Mouse (Mus musculus) embryonic facial prominence, embryonic 15.5 days (tissue): ENCODE data around the gene Rgs6. TPM values are rescaled to one million over a fixed set of nuclear protein-coding genes. Genes with fewer than 3 reads are reported as not detected.
A peak's percentile ranks its signal among the peaks of the same experiment; 100 is the strongest.

Experiments
- ATAC-seq: fragments of 200-750 bp; cut with Nextera tagmentation; 2 replicates; pipeline ENCODE4 v1.8.0; 2017; ENCODE audit warnings: low read depth, moderate TSS enrichment; ENCODE audit not compliant: insufficient number of reproducible peaks, low FRiP score, low TSS enrichment
- H3K27ac ChIP-seq: fragments of 300-500 bp; sonication (generic); replicated peaks from 2 replicates; pipeline ENCODE4 v1.5.1; 2015; ENCODE audit warnings: mild to moderate bottlenecking, inconsistent platforms
- H3K27me3 ChIP-seq: fragments of 300-500 bp; sonication (generic); 2 replicates; pipeline ENCODE4 v1.6.1; 2015; ENCODE audit warnings: inconsistent platforms
- H3K36me3 ChIP-seq: fragments of 300-500 bp; sonication (generic); 2 replicates; pipeline ENCODE4 v1.6.1; 2015; ENCODE audit warnings: mild to moderate bottlenecking, inconsistent platforms
- H3K4me1 ChIP-seq: fragments of 300-500 bp; sonication (generic); 2 replicates; pipeline ENCODE4 v1.6.1; 2015; ENCODE audit warnings: inconsistent platforms
- H3K4me2 ChIP-seq: fragments of 300-500 bp; sonication (generic); replicated peaks from 2 replicates; pipeline ENCODE4 v1.6.1; 2015; ENCODE audit warnings: mild to moderate bottlenecking, inconsistent platforms
- H3K4me3 ChIP-seq: fragments of 300-500 bp; sonication (generic); replicated peaks from 2 replicates; pipeline ENCODE4 v1.5.1; 2015; ENCODE audit warnings: mild to moderate bottlenecking, inconsistent platforms
- H3K9ac ChIP-seq: fragments of 300-500 bp; sonication (generic); 2 replicates; pipeline ENCODE4 v1.6.1; 2015; ENCODE audit warnings: inconsistent platforms
- H3K9me3 ChIP-seq: fragments of 300-500 bp; sonication (generic); replicated peaks from 2 replicates; pipeline ENCODE4 v1.6.1; 2016; ENCODE audit warnings: inconsistent platforms
- WGBS: fragments of 180-500 bp; shearing (Covaris S2); methylation state at CpG from one replicate; pipeline ENCODE4 v1.1.7; 2015; 5-methylcytosine and 5-hydroxymethylcytosine counted together
- polyA plus RNA-seq: library from polyadenylated mRNA; unstranded; fragments of >200 nt; fragmentation: Nextera tagmentation; extraction: Ambion mirVana; gene quantifications from 2 replicates; pipeline ENCODE4 v1.2.1, GENCODE M21; 2015

The Rgs6 gene
- polyA plus RNA-seq, 1 experiment from 2014 or later, result 5.3 TPM

DNA sequence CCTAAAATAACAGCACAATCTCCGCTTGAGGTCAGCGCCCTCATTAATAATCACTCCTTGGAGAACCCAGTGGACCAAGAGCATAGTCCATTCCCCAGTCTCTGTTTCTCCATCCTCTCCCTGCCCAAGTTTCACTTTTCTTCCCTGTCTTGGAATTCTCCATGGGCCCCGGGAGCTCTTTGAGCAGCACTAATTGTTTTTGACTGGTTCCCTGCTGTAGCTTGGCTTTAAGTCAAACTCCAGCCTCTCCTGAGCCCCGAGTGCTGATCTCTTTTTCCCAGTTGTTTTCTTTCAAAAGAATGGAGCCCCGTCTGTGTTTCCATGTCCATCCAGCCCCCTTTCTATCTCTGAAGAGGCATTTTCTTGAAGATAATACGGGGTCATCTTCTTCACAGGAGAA is 12.3 kb downstream of the Rgs6 start:
- 51% methylated on average over 6 of the region's 6 CpGs for WGBS
- H3K4me3 ChIP-seq, result no peak overlapping the region
- H3K27me3 ChIP-seq, result no peaks in the 10 kb centered on the region
- H3K9ac ChIP-seq, result no peak overlapping the region
- no peak overlapping the region for H3K4me2 ChIP-seq
- H3K4me1 ChIP-seq, result no peaks in the 10 kb centered on the region
- H3K27ac ChIP-seq, result no peak overlapping the region
- no peaks in the 10 kb centered on the region for H3K36me3 ChIP-seq
- ATAC-seq, result no peak
- no peaks in the 10 kb centered on the region for H3K9me3 ChIP-seq

DNA sequence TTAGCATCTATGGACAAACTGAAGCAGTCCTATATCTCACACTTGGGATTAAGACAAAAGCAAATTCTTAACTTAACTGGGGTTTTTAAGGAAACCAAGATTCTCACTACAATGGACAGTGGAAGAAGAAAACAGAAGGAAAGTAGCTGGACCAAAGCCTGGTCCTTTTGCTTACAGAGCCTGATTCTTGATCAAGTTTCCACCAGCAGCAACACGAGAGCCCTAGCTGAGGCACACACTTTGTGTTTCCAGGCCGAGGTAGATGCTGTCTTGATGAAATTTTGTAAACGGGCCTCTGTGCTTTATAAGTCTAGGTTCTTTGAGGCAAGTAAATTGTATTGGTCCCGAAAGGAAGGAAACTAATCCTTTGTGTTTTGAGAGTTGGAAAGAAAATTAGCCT is 14.7 kb downstream of the Rgs6 start:
- Histone ChIP-seq H3K9me3 (no peaks in the 10 kb centered on the region), H3K36me3 (no peaks in the 10 kb centered on the region), H3K4me1 (no peaks in the 10 kb centered on the region), H3K4me2 (no peak overlapping the region), H3K4me3 (no peak overlapping the region), H3K27me3 (no peaks in the 10 kb centered on the region), H3K27ac (no peak overlapping the region), H3K9ac (no peak overlapping the region)
- 57% methylated on average over 4 of the region's 4 CpGs for WGBS
- ATAC-seq, result no peak

DNA sequence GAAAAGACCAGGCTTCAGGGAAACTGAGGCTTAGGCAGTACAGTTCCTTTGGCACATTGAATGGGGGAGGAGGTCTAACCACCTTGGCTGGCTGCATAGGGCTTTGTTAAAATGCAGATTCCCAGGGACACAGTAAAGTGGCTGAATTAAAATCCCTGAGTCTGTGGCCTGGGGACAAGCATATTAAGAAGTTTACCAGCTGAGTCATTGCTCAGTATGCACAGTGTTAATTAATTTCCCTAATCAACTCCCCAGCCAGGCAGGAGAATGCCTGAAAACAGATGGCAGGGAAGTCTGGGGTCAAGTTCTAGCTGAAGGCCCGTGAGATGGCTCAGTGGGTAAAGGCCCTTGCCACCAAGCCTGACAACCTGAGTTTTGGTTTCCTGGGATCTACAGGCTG is 15.2 kb downstream of the Rgs6 start:
- Histone ChIP-seq H3K27me3 (no peaks in the 10 kb centered on the region), H3K9ac (no peak overlapping the region), H3K4me1 (no peaks in the 10 kb centered on the region), H3K4me2 (no peak overlapping the region), H3K9me3 (no peaks in the 10 kb centered on the region), H3K27ac (no peak overlapping the region), H3K36me3 (no peaks in the 10 kb centered on the region), H3K4me3 (no peak overlapping the region)
- ATAC-seq, result no peak
- 52% methylated on average over 1 of the region's 1 CpGs for WGBS

- no peak overlapping the region for H3K4me2 ChIP-seq
These were observed 15.9 kb downstream of the Rgs6 start for GRCm38 (mm10) chr12:82603979-82604378.

DNA sequence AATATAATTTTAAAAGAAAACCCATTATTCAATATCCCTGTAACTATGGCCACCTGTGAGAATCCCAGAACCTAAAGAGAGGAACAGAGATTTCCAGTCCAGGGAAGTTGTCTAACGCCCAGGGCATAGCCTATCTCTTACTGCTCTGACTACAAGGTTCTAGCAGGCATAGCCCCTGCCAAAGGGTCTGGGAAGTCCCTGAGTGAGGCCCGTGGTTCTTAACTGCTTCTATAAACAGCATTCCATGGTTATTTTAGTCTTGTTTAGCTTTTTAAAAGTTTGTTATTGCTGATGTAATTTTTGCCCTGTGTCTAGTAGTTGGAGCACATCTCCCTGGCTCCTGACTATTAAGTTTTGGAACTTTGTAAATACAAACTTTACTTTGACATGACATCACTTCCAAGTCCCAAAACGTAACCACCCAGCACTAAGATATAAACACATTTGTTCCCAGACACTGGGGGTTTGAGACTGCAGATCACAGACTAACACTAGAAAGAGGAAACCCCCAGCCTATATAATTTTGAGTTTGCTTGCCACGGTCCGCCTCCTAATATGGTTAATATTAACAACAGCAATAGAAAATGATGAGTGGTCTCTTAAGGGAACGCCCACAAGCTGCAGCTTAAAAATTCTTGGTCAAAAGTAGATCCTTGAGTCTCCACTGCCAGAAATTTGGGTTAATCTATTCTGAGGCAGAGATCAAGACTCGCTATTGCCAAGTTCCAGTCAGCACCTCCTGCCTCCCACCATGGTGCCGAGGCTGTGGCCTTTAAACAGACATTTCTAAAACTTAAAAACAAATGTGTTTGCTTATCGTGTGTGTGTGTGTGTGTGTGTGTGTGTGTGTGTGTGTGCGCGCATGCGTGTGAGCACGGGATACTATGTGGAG is 24.9 kb downstream of the Rgs6 start:
- peaks cover 10% of the 10 kb centered on the region for H3K4me1 ChIP-seq
- ATAC-seq, result no peak
- H3K27ac ChIP-seq, result no peak overlapping the region
- H3K4me3 ChIP-seq, result no peak overlapping the region
- H3K9ac ChIP-seq, result no peak overlapping the region
- H3K4me2 ChIP-seq, result no peak overlapping the region
- no peaks in the 10 kb centered on the region for H3K36me3 ChIP-seq
- 63% methylated on average over 13 of the region's 13 CpGs for WGBS
- H3K9me3 ChIP-seq, result no peaks in the 10 kb centered on the region
- peaks cover 18% of the 10 kb centered on the region for H3K27me3 ChIP-seq

More at GRCm38 (mm10) chr12:82603979-82604378, 15.9 kb downstream of the Rgs6 start:
- H3K4me3 ChIP-seq, result no peak overlapping the region
- ATAC-seq, result no peak
- 73% methylated on average over 4 of the region's 4 CpGs for whole genome bisulfite sequencing
- no peaks in the 10 kb centered on the region for H3K27me3 ChIP-seq
- H3K9ac ChIP-seq, result no peak overlapping the region
- H3K27ac ChIP-seq, result no peak overlapping the region
- H3K9me3 ChIP-seq, result no peaks in the 10 kb centered on the region
- no peaks in the 10 kb centered on the region for H3K36me3 ChIP-seq
- no peaks in the 10 kb centered on the region for H3K4me1 ChIP-seq

GRCm38 (mm10) chr12:82616486-82616812 is 28.4 kb downstream of the Rgs6 start:
- Histone ChIP-seq H3K4me2 (peak overlapping the region; percentile 95), H3K4me3 (peak overlapping the region; percentile 60), H3K9ac (no peak overlapping the region), H3K27ac (no peak overlapping the region), H3K27me3 (peaks cover 34% of the 10 kb centered on the region), H3K4me1 (peaks cover 10% of the 10 kb centered on the region), H3K36me3 (no peaks in the 10 kb centered on the region), H3K9me3 (no peaks in the 10 kb centered on the region)
- 2% methylated on average over 19 of the region's 19 CpGs for WGBS
- ATAC-seq, result no peak

GRCm38 (mm10) chr12:82616813-82617681 is 29.0 kb downstream of the Rgs6 start:
- Histone ChIP-seq H3K9me3 (no peaks in the 10 kb centered on the region), H3K9ac (peak overlapping the region; percentile 29), H3K27ac (no peak overlapping the region), H3K27me3 (peaks cover 34% of the 10 kb centered on the region), H3K4me2 (peak overlapping the region; percentile 95), H3K4me1 (peaks cover 10% of the 10 kb centered on the region), H3K4me3 (peak overlapping the region; percentile 60), H3K36me3 (no peaks in the 10 kb centered on the region)
- WGBS, result 1% methylated on average over 86 of the region's 86 CpGs
- ATAC-seq, result peak; percentile 78

DNA sequence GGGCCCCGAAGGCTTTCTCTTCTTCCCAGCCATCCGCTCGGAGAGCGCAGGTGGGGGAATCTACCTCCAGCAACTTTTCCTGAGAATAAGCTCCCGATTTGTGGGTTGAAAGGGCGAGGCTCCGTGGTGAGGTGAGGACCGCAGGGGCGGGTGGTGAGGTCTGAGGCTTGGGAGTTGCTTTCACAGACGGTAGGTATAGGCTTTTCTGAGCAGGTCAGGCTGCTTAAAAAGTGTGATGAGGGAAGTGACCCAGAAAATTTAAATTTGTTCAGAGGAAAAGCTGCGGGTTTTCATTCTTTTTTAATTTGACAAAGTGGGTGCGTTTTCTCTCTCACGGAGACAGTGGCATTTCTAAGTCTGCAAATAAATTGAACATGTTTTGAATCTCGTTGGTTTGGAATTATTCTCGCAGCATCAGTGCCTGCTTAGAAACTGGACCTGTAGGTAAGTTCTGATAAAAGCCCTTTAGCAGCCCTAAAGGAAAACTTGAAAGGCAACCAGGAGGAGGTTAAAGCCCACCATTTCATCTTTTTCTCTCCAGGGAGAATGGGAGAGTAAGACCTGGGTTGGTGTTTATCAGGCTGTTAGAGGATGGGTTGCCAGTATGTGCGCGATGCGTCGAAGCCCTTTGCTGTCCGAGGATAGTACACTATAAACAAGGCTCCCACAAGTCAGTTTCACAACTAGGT is 29.7 kb downstream of the Rgs6 start:
- WGBS, result 18% methylated on average over 20 of the region's 20 CpGs
- Histone ChIP-seq H3K9me3 (no peaks in the 10 kb centered on the region), H3K27me3 (peaks cover 34% of the 10 kb centered on the region), H3K36me3 (no peaks in the 10 kb centered on the region), H3K4me1 (peaks cover 10% of the 10 kb centered on the region), H3K9ac (peak overlapping the region; percentile 29; the same call in 1 of the 2 replicates), H3K27ac (no peak overlapping the region), H3K4me3 (peak overlapping the region; percentile 60), H3K4me2 (peak overlapping the region; percentile 95)
- ATAC-seq, result no peak

DNA sequence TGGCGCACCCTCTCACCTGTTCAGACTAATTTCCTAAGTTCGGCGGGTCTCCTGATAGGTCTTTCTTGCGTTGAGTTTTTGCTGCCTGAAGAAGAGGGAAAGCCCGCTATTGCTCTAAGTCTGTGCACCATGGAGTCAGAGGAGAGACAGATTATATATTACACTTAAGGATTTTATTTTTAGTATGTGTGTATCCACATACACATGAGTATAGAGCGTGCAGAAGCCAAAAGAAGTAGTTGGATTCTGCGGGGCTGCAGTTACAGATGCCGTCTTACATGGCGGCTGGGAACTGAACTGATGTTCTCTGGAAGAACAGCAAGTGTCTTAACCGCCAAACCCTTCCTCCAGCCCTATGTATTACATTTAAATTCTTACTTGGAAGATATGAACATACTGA is 52.3 kb downstream of the Rgs6 start:
- ATAC-seq, result no peak
- 89% methylated on average over 10 of the region's 10 CpGs for WGBS
- H3K4me3 ChIP-seq, result no peak overlapping the region
- H3K36me3 ChIP-seq, result no peaks in the 10 kb centered on the region
- H3K9me3 ChIP-seq, result no peaks in the 10 kb centered on the region
- no peak overlapping the region for H3K27ac ChIP-seq
- no peaks in the 10 kb centered on the region for H3K27me3 ChIP-seq
- H3K9ac ChIP-seq, result no peak overlapping the region
- no peak overlapping the region for H3K4me2 ChIP-seq
- no peaks in the 10 kb centered on the region for H3K4me1 ChIP-seq

GRCm38 (mm10) chr12:82647876-82648275 is 59.8 kb downstream of the Rgs6 start:
- Histone ChIP-seq H3K27me3 (no peaks in the 10 kb centered on the region), H3K4me2 (no peak overlapping the region), H3K36me3 (no peaks in the 10 kb centered on the region), H3K9ac (no peak overlapping the region), H3K4me3 (no peak overlapping the region), H3K4me1 (no peaks in the 10 kb centered on the region), H3K27ac (no peak overlapping the region), H3K9me3 (no peaks in the 10 kb centered on the region)
- 88% methylated on average over 4 of the region's 4 CpGs for WGBS
- no peak for ATAC-seq

GRCm38 (mm10) chr12:82649991-82650390 is 61.9 kb downstream of the Rgs6 start:
- Histone ChIP-seq H3K9ac (no peak overlapping the region), H3K4me2 (no peak overlapping the region), H3K27ac (no peak overlapping the region), H3K36me3 (no peaks in the 10 kb centered on the region), H3K27me3 (no peaks in the 10 kb centered on the region), H3K4me3 (no peak overlapping the region), H3K9me3 (no peaks in the 10 kb centered on the region), H3K4me1 (no peaks in the 10 kb centered on the region)
- WGBS, result 63% methylated on average over 5 of the region's 5 CpGs
- no peak for ATAC-seq
